Mouse (Mus musculus): ENCODE results near the gene Cep63. TPM values are rescaled to one million over a fixed set of nuclear protein-coding genes. Genes with fewer than 3 reads are reported as not detected.

Gene Cep63
- total RNA-seq, 2 experiments from 2014 or later: 26.0 to 30.0 TPM

- no peak for ATAC-seq (replicated peaks; ENCODE audit: poor library complexity)
These were observed 5.8 kb upstream of the Cep63 start for GRCm38 (mm10) chr9:102632173-102632572.

GRCm38 (mm10) chr9:102631589-102632147, 5.3 kb upstream of the Cep63 start:
- no peak for ATAC-seq (replicated peaks; ENCODE audit: poor library complexity)

GRCm38 (mm10) chr9:102629052-102629451, 2.7 kb upstream of the Cep63 start:
- no peak for ATAC-seq (replicated peaks; ENCODE audit: poor library complexity)

- ATAC-seq (replicated peaks; ENCODE audit: poor library complexity): no peak
These were observed 1.1 kb upstream of the Cep63 start for GRCm38 (mm10) chr9:102627442-102627841.

GRCm38 (mm10) chr9:102626839-102627225, 498 bp upstream of the Cep63 start:
- no peak for ATAC-seq (replicated peaks; ENCODE audit: poor library complexity)

- ATAC-seq (replicated peaks; ENCODE audit: poor library complexity): peak; percentile 10
These were observed 842 bp downstream of the Cep63 start for GRCm38 (mm10) chr9:102625401-102625982.

- ATAC-seq (replicated peaks; ENCODE audit: poor library complexity): no peak
These were observed 2.8 kb downstream of the Cep63 start for GRCm38 (mm10) chr9:102623581-102623980.

GRCm38 (mm10) chr9:102622876-102623275, 3.5 kb downstream of the Cep63 start:
- ATAC-seq (replicated peaks; ENCODE audit: poor library complexity): no peak

- ATAC-seq (replicated peaks; ENCODE audit: poor library complexity): peak; percentile 36
These were observed 4.0 kb downstream of the Cep63 start for GRCm38 (mm10) chr9:102622192-102622857.

- ATAC-seq (replicated peaks; ENCODE audit: poor library complexity): no peak
These were observed 4.9 kb downstream of the Cep63 start for GRCm38 (mm10) chr9:102621385-102621784.

GRCm38 (mm10) chr9:102616267-102616666, 10.1 kb downstream of the Cep63 start:
- no peak for ATAC-seq (replicated peaks; ENCODE audit: poor library complexity)

GRCm38 (mm10) chr9:102615071-102615470, 11.3 kb downstream of the Cep63 start:
- ATAC-seq (replicated peaks; ENCODE audit: poor library complexity): peak; percentile 99

- no peak for ATAC-seq (replicated peaks; ENCODE audit: poor library complexity)
These were observed 17.1 kb downstream of the Cep63 start for GRCm38 (mm10) chr9:102609221-102609620.

GRCm38 (mm10) chr9:102607471-102607870, 18.9 kb downstream of the Cep63 start:
- ATAC-seq (replicated peaks; ENCODE audit: poor library complexity): peak; percentile 23; the same call in 1 of the 2 replicates

- no peak for ATAC-seq (replicated peaks; ENCODE audit: poor library complexity)
These were observed 21.2 kb downstream of the Cep63 start for GRCm38 (mm10) chr9:102605162-102605561.

GRCm38 (mm10) chr9:102601666-102602065, 24.7 kb downstream of the Cep63 start:
- ATAC-seq (replicated peaks; ENCODE audit: poor library complexity): no peak

GRCm38 (mm10) chr9:102601187-102601586, 25.1 kb downstream of the Cep63 start:
- no peak for ATAC-seq (replicated peaks; ENCODE audit: poor library complexity)

GRCm38 (mm10) chr9:102595662-102596436, 30.5 kb downstream of the Cep63 start:
- no peak for ATAC-seq (replicated peaks; ENCODE audit: poor library complexity)

- no peak for ATAC-seq (replicated peaks; ENCODE audit: poor library complexity)
These were observed 31.5 kb downstream of the Cep63 start for GRCm38 (mm10) chr9:102594667-102595393.

GRCm38 (mm10) chr9:102587347-102587746, 39.0 kb downstream of the Cep63 start:
- no peak for ATAC-seq (replicated peaks; ENCODE audit: poor library complexity)

GRCm38 (mm10) chr9:102581921-102582469, 44.3 kb downstream of the Cep63 start:
- ATAC-seq (replicated peaks; ENCODE audit: poor library complexity): no peak
